Mouse (Mus musculus) embryonic fibroblast, embryonic 13.5 days (primary cell): Measurements from ENCODE around the gene Lrp6. TPM values are rescaled to one million over a fixed set of nuclear protein-coding genes. Genes with fewer than 3 reads are reported as not detected.

Experiments
- H3K27ac ChIP-seq: 2 replicates; pipeline ENCODE4 v1.5.1; 2012; ENCODE audit warnings: low read length, control low read depth, inconsistent platforms; ENCODE audit not compliant: insufficient read depth
- H3K4me1 ChIP-seq: 2 replicates; pipeline ENCODE4 v1.6.1; 2011; ENCODE audit warnings: low read length; ENCODE audit not compliant: control insufficient read depth, insufficient read depth
- H3K4me3 ChIP-seq: 2 replicates; pipeline ENCODE4 v1.5.1; 2011; ENCODE audit warnings: mild to moderate bottlenecking, control low read depth, low read length; ENCODE audit not compliant: insufficient read depth
- CTCF ChIP-seq: IDR thresholded peaks from 2 replicates; pipeline ENCODE4 v1.5.1; 2011; ENCODE audit warnings: mild to moderate bottlenecking, control low read depth, low read length, moderate library complexity, borderline replicate concordance; ENCODE audit not compliant: insufficient read depth
- POLR2A ChIP-seq: IDR thresholded peaks from 2 replicates; pipeline ENCODE4 v1.6.1; 2011; ENCODE audit warnings: low read depth, mild to moderate bottlenecking, control low read depth, low read length, moderate library complexity
- polyA plus RNA-seq: library from polyadenylated mRNA; stranded (reverse); fragments of >200 nt; gene quantifications from 2 replicates; pipeline ENCODE4 v1.2.4, GENCODE M21; 2011; ENCODE audit warnings: low read depth; ENCODE audit not compliant: missing spikeins, insufficient read length

Gene Lrp6
- polyA plus RNA-seq, 1 experiment = 88.3 TPM

GRCm38 (mm10) chr6:134526275-134526674, 40.5 kb downstream of the Lrp6 start:
- Histone ChIP-seq H3K27ac (no peak overlapping the region), H3K4me3 (no peak overlapping the region), H3K4me1 (peaks cover 24% of the 10 kb centered on the region)
- no peak for TF ChIP-seq CTCF
- no peak for TF ChIP-seq POLR2A

- peaks cover 9% of the 10 kb centered on the region for H3K4me1 ChIP-seq
- TF ChIP-seq CTCF (no peak), POLR2A (no peak)
- H3K4me3 ChIP-seq = no peak overlapping the region
- H3K27ac ChIP-seq = no peak overlapping the region
Measured at GRCm38 (mm10) chr6:134521411-134521810, 45.4 kb downstream of the Lrp6 start.

GRCm38 (mm10) chr6:134520821-134521220, 45.9 kb downstream of the Lrp6 start:
- no peak overlapping the region for H3K4me3 ChIP-seq
- H3K27ac ChIP-seq = no peak overlapping the region
- H3K4me1 ChIP-seq = peaks cover 4% of the 10 kb centered on the region
- no peak for TF ChIP-seq POLR2A
- TF ChIP-seq CTCF = no peak

DNA sequence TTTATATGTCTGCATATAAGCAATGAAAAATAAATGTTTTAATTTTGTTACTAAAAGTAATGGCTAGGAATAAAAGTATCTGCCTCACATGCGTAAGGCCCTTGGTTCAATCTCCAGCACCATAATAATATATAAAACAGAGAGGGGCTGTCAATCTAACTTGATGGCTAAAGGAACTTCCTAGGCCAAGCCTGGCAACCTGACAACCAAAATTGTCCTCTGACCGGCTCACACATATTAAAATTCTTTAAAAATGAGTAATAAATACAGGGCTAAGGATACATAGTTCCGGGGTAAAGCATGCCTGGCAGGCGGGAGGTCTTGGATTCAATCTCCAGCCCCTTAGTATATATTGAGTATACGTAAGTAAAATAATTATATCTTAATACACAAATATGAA, 48.3 kb downstream of the Lrp6 start:
- Histone ChIP-seq H3K27ac (no peak overlapping the region), H3K4me3 (no peak overlapping the region), H3K4me1 (peaks cover 3% of the 10 kb centered on the region)
- TF ChIP-seq POLR2A = no peak
- TF ChIP-seq CTCF = no peak

GRCm38 (mm10) chr6:134517141-134517540, 49.6 kb downstream of the Lrp6 start:
- no peak overlapping the region for H3K4me3 ChIP-seq
- TF ChIP-seq CTCF (no peak), POLR2A (no peak)
- peaks cover 3% of the 10 kb centered on the region for H3K4me1 ChIP-seq
- H3K27ac ChIP-seq = no peak overlapping the region

DNA sequence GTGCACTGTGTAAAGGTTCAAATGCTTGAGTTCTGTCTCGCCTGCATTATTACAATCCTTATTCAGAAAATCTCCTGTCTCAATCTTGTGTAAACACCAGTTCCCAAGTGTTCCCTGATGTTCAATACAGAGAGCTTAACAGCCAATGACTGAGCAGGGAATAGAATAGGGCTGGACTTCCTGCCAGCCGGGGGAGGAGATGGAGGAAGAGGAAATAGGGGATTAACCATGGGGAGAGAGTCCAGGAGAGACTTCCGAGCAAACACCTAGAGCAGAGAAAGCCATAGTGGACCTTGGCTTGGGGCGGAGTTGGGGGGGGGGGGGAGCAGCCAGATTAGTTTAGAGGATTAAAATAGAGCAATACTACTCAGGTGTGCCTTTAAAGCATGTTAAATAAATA, 51.3 kb downstream of the Lrp6 start:
- Histone ChIP-seq H3K4me3 (no peak overlapping the region), H3K27ac (no peak overlapping the region), H3K4me1 (peaks cover 5% of the 10 kb centered on the region)
- TF ChIP-seq CTCF = no peak
- no peak for TF ChIP-seq POLR2A

- TF ChIP-seq CTCF (no peak), POLR2A (no peak)
- H3K4me1 ChIP-seq = peaks cover 5% of the 10 kb centered on the region
- H3K27ac ChIP-seq = no peak overlapping the region
- H3K4me3 ChIP-seq = no peak overlapping the region
Measured at GRCm38 (mm10) chr6:134513896-134514510, 52.8 kb downstream of the Lrp6 start.

GRCm38 (mm10) chr6:134513011-134513410, 53.8 kb downstream of the Lrp6 start:
- TF ChIP-seq CTCF (no peak), POLR2A (no peak)
- Histone ChIP-seq H3K4me3 (no peak overlapping the region), H3K4me1 (peaks cover 3% of the 10 kb centered on the region), H3K27ac (no peak overlapping the region)

DNA sequence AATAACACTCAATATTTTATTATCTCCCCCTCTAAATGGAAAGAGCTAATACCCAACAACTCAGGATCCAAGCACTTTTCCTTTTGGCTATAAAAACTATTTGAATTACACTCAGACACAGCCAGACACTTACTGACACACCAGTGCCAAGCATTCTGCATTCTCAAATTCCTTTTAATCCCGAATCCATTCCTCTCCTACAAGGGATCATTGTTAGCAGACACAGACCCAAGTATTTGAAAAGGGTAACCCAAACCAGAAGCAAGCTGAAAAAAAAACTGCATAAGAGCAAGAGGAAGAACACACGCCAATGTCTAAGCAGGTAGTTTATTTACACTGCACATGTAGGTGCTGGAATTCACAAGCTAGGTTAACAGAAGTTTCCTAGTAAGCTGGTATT, 54.3 kb downstream of the Lrp6 start:
- no peak for TF ChIP-seq CTCF
- no peak for TF ChIP-seq POLR2A
- Histone ChIP-seq H3K4me3 (no peak overlapping the region), H3K4me1 (peaks cover 2% of the 10 kb centered on the region; the same call in 1 of the 2 replicates), H3K27ac (no peak overlapping the region)

GRCm38 (mm10) chr6:134511118-134511517, 55.6 kb downstream of the Lrp6 start:
- Histone ChIP-seq H3K4me1 (peaks cover 2% of the 10 kb centered on the region; the same call in 1 of the 2 replicates), H3K4me3 (no peak overlapping the region)

DNA sequence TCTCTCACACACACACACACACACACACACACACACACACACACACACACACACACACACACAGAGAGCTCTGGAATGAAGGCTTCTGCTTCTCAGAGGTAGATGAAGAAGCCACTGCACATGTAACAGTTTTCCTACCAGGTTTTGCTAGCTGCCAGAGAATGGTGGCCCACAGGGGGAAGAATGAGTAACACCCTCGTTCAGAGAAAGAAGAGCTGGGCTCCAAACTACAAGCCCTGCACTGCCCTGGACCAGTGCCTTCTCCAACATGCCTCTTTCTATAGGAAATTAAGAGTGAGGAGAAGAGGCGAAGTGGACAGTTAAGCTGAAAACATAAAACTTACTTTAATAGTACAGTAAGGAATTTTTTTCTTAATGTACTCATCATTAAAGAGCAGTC, 56.5 kb downstream of the Lrp6 start:
- no peak for TF ChIP-seq POLR2A
- no peak for TF ChIP-seq CTCF
- Histone ChIP-seq H3K27ac (peak overlapping the region; percentile 64; the same call in 1 of the 2 replicates), H3K4me3 (no peak overlapping the region), H3K4me1 (peaks cover 4% of the 10 kb centered on the region; the same call in 1 of the 2 replicates)

More at GRCm38 (mm10) chr6:134511118-134511517, 55.6 kb downstream of the Lrp6 start:
- TF ChIP-seq POLR2A = no peak
- no peak for TF ChIP-seq CTCF
- H3K27ac ChIP-seq = peak overlapping the region; percentile 29; the same call in 1 of the 2 replicates

- peak overlapping the region; percentile 64 for H3K27ac ChIP-seq
Measured at GRCm38 (mm10) chr6:134509731-134510226, 57.0 kb downstream of the Lrp6 start.

More at GRCm38 (mm10) chr6:134509731-134510226, 57.0 kb downstream of the Lrp6 start:
- TF ChIP-seq POLR2A (no peak), CTCF (no peak)
- H3K4me3 ChIP-seq = no peak overlapping the region; the same call in 1 of the 2 replicates
- H3K4me1 ChIP-seq = peaks cover 7% of the 10 kb centered on the region
